Mouse (Mus musculus) neural tube, embryonic 11.5 days (tissue): ENCODE results near the gene Vps13c. TPM values are rescaled to one million over a fixed set of nuclear protein-coding genes. Genes with fewer than 3 reads are reported as not detected.

ENCODE experiments used
- ATAC-seq: fragments of 200-750 bp; cut with Nextera tagmentation; 2 replicates; pipeline ENCODE4 v1.8.0; 2017; ENCODE audit warnings: moderate number of reproducible peaks, mild to moderate bottlenecking, moderate TSS enrichment, moderate library complexity; ENCODE audit not compliant: insufficient read depth, low FRiP score, low TSS enrichment
- DNase-seq: peaks from one replicate; pipeline ENCODE4 v3.0.0-alpha.2; 2015; ENCODE audit warnings: low spot score
- H3K27ac ChIP-seq: fragments of 300-500 bp; sonication (generic); 2 replicates; pipeline ENCODE4 v1.5.1; 2014; ENCODE audit warnings: low read depth, mild to moderate bottlenecking, low read length
- H3K27me3 ChIP-seq: fragments of 300-500 bp; sonication (generic); 2 replicates; pipeline ENCODE4 v1.6.1; 2014; ENCODE audit warnings: mild to moderate bottlenecking, low read length, mixed read lengths; ENCODE audit not compliant: control insufficient read depth, insufficient read depth
- H3K36me3 ChIP-seq: fragments of 300-500 bp; sonication (generic); 2 replicates; pipeline ENCODE4 v1.6.1; 2014; ENCODE audit warnings: mild to moderate bottlenecking, low read length, moderate library complexity, mixed read lengths; ENCODE audit not compliant: control insufficient read depth, insufficient read depth
- H3K4me1 ChIP-seq: fragments of 300-500 bp; sonication (generic); 2 replicates; pipeline ENCODE4 v1.6.1; 2014; ENCODE audit warnings: low read length, mixed read lengths; ENCODE audit not compliant: control insufficient read depth, insufficient read depth
- H3K4me2 ChIP-seq: fragments of 300-500 bp; sonication (generic); 2 replicates; pipeline ENCODE4 v1.6.1; 2014; ENCODE audit warnings: low read depth, mild to moderate bottlenecking, moderate library complexity
- H3K4me3 ChIP-seq: fragments of 300-500 bp; sonication (generic); 2 replicates; pipeline ENCODE4 v1.5.1; 2014; ENCODE audit warnings: low read depth, low read length
- H3K9ac ChIP-seq: fragments of 300-500 bp; sonication (generic); 2 replicates; pipeline ENCODE4 v1.6.1; 2014; ENCODE audit warnings: mild to moderate bottlenecking, low read length
- H3K9me3 ChIP-seq: fragments of 300-500 bp; sonication (generic); 2 replicates; pipeline ENCODE4 v1.6.1; 2016; ENCODE audit warnings: low read length; ENCODE audit not compliant: control insufficient read depth
- WGBS: fragments of 180-500 bp; shearing (Covaris S2); extraction: QIAGEN DNeasy Blood & Tissue Kit; methylation state at CpG from one replicate; pipeline ENCODE4 v1.1.7; 2014; 5-methylcytosine and 5-hydroxymethylcytosine counted together
- polyA plus RNA-seq: library from polyadenylated mRNA; unstranded; fragments of >200 nt; fragmentation: Nextera tagmentation; extraction: Ambion mirVana; gene quantifications from 2 replicates; pipeline ENCODE4 v1.2.1, GENCODE M21; 2014

Gene Vps13c
- polyA plus RNA-seq, 1 experiment from 2014 or later: 7.8 TPM

- Histone ChIP-seq H3K4me2 (no peak overlapping the region), H3K27me3 (no peaks in the 10 kb centered on the region), H3K9me3 (no peaks in the 10 kb centered on the region), H3K9ac (no peak overlapping the region), H3K27ac (no peak overlapping the region), H3K36me3 (no peaks in the 10 kb centered on the region; the same call in 1 of the 2 replicates), H3K4me1 (no peaks in the 10 kb centered on the region), H3K4me3 (no peak overlapping the region)
- no peak for DNase-seq
- no peak for ATAC-seq
- WGBS: 85% methylated on average over 11 of the region's 11 CpGs
These were observed 38.1 kb downstream of the Vps13c start for GRCm38 (mm10) chr9:67878197-67878769.

- no peak overlapping the region for H3K9ac ChIP-seq
- H3K4me2 ChIP-seq: no peak overlapping the region
- ATAC-seq: no peak
- no peaks in the 10 kb centered on the region for H3K4me1 ChIP-seq
- H3K27me3 ChIP-seq: no peaks in the 10 kb centered on the region
- H3K27ac ChIP-seq: no peak overlapping the region
- no peaks in the 10 kb centered on the region; the same call in 1 of the 2 replicates for H3K36me3 ChIP-seq
- WGBS: 56% methylated on average over 13 of the region's 13 CpGs
- no peak overlapping the region for H3K4me3 ChIP-seq
- no peak for DNase-seq
- no peaks in the 10 kb centered on the region for H3K9me3 ChIP-seq
These were observed 43.3 kb downstream of the Vps13c start for GRCm38 (mm10) chr9:67883349-67883984.

- H3K4me1 ChIP-seq: no peaks in the 10 kb centered on the region
- H3K36me3 ChIP-seq: no peaks in the 10 kb centered on the region; the same call in 1 of the 2 replicates
- no peaks in the 10 kb centered on the region for H3K27me3 ChIP-seq
- no peaks in the 10 kb centered on the region for H3K9me3 ChIP-seq
- DNase-seq (no peak), ATAC-seq (no peak)
- no peak overlapping the region for H3K4me2 ChIP-seq
- 83% methylated on average over 3 of the region's 3 CpGs for WGBS
- no peak overlapping the region for H3K27ac ChIP-seq
- no peak overlapping the region for H3K9ac ChIP-seq
- no peak overlapping the region for H3K4me3 ChIP-seq
These were observed 43.9 kb downstream of the Vps13c start for GRCm38 (mm10) chr9:67884095-67884494.

- Histone ChIP-seq H3K9ac (no peak overlapping the region), H3K27me3 (no peaks in the 10 kb centered on the region), H3K36me3 (no peaks in the 10 kb centered on the region), H3K4me3 (no peak overlapping the region), H3K4me2 (no peak overlapping the region), H3K9me3 (no peaks in the 10 kb centered on the region), H3K27ac (no peak overlapping the region), H3K4me1 (no peaks in the 10 kb centered on the region)
- ATAC-seq (no peak), DNase-seq (no peak)
- WGBS: 87% methylated on average over 4 of the region's 4 CpGs
These were observed 47.0 kb downstream of the Vps13c start for GRCm38 (mm10) chr9:67886981-67887720.

GRCm38 (mm10) chr9:67893474-67893873 lies 53.3 kb downstream of the Vps13c start:
- H3K4me2 ChIP-seq: no peak overlapping the region
- ATAC-seq (no peak), DNase-seq (no peak)
- no peaks in the 10 kb centered on the region; the same call in 1 of the 2 replicates for H3K36me3 ChIP-seq
- H3K9me3 ChIP-seq: no peaks in the 10 kb centered on the region
- no peak overlapping the region for H3K9ac ChIP-seq
- no peak overlapping the region for H3K4me3 ChIP-seq
- 86% methylated on average over 1 of the region's 1 CpGs for WGBS
- no peak overlapping the region for H3K27ac ChIP-seq
- no peaks in the 10 kb centered on the region for H3K4me1 ChIP-seq
- no peaks in the 10 kb centered on the region for H3K27me3 ChIP-seq

GRCm38 (mm10) chr9:67896646-67897295 lies 56.6 kb downstream of the Vps13c start:
- Histone ChIP-seq H3K27ac (no peak overlapping the region), H3K4me1 (no peaks in the 10 kb centered on the region), H3K4me3 (no peak overlapping the region), H3K27me3 (no peaks in the 10 kb centered on the region), H3K4me2 (no peak overlapping the region), H3K36me3 (no peaks in the 10 kb centered on the region; the same call in 1 of the 2 replicates), H3K9ac (no peak overlapping the region), H3K9me3 (no peaks in the 10 kb centered on the region)
- DNase-seq (no peak), ATAC-seq (no peak)
- WGBS: 77% methylated on average over 12 of the region's 12 CpGs

GRCm38 (mm10) chr9:67900398-67900797 lies 60.2 kb downstream of the Vps13c start:
- Histone ChIP-seq H3K4me3 (no peak overlapping the region), H3K36me3 (no peaks in the 10 kb centered on the region), H3K27me3 (no peaks in the 10 kb centered on the region), H3K9ac (no peak overlapping the region), H3K9me3 (no peaks in the 10 kb centered on the region), H3K4me1 (no peaks in the 10 kb centered on the region), H3K4me2 (no peak overlapping the region), H3K27ac (no peak overlapping the region)
- DNase-seq: no peak
- WGBS: 70% methylated on average over 5 of the region's 5 CpGs
- ATAC-seq: no peak

GRCm38 (mm10) chr9:67904355-67904754 lies 64.2 kb downstream of the Vps13c start:
- H3K36me3 ChIP-seq: peaks cover 2% of the 10 kb centered on the region; the same call in 1 of the 2 replicates
- WGBS: 84% methylated on average over 6 of the region's 6 CpGs

More at GRCm38 (mm10) chr9:67904355-67904754, 64.2 kb downstream of the Vps13c start:
- Histone ChIP-seq H3K4me3 (no peak overlapping the region), H3K27me3 (no peaks in the 10 kb centered on the region), H3K4me2 (no peak overlapping the region), H3K9ac (no peak overlapping the region), H3K9me3 (no peaks in the 10 kb centered on the region), H3K27ac (no peak overlapping the region), H3K4me1 (no peaks in the 10 kb centered on the region)
- DNase-seq (no peak), ATAC-seq (no peak)
